Mouse (Mus musculus): ENCODE data around the gene Cpz.

DNA sequence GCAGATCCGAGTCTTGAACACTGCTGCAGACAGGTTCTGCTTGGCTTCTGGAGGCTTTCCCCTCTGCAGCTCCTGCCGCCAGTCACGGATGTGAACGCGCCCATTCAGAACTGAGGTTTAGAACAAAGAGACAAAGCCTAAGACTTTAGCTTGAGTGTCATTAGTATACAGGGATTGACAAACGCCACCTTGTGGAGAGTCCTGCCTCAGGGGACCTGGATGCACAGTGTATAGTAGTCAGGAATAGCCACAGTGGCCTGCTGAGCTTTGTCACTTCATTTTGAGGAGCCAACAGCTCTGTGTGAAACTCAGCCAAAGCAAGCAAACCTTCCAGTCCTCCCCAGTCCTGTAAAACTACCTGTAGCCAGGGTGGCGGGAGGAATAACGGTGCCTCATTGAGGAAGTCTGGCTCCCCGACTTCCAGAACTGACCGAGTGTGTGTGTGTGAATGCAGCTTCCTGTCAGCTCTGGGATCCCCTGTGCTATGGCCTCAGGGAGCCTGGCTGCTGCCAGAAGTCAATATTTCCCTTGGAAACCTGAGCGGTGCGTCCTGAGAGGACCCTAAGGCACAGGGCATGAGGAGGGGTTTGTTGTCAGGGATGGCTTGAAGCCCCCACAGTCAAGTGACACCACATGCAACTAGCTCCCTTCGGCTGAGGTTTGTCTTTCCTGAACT is 32.6 kb upstream of the Cpz start:
- TF ChIP-seq GATA1 (IDR thresholded peaks at IDR 0.05; ENCODE audit: low read length) (no peak), TAL1 (IDR thresholded peaks at IDR 0.05; ENCODE audit: low read length) (no peak)
